Mouse (Mus musculus) intestine, embryonic 16.5 days (tissue): ENCODE data around the gene Cyp1a1. TPM values are rescaled to one million over a fixed set of nuclear protein-coding genes. Genes with fewer than 3 reads are reported as not detected.

ENCODE experiments used
- ATAC-seq: fragments of 200-750 bp; cut with Nextera tagmentation; 2 replicates; pipeline ENCODE4 v1.8.0; 2017; ENCODE audit warnings: moderate TSS enrichment, moderate library complexity
- H3K27ac ChIP-seq: fragments of 300-500 bp; sonication (generic); 2 replicates; pipeline ENCODE4 v1.5.1; 2014; ENCODE audit warnings: mild to moderate bottlenecking, low read length
- H3K27me3 ChIP-seq: fragments of 300-500 bp; sonication (generic); replicated peaks from 2 replicates; pipeline ENCODE4 v1.6.1; 2014; ENCODE audit warnings: low read length, control low read depth, mixed read lengths; ENCODE audit not compliant: control insufficient read depth, insufficient read depth
- H3K36me3 ChIP-seq: fragments of 300-500 bp; sonication (generic); 2 replicates; pipeline ENCODE4 v1.6.1; 2014; ENCODE audit warnings: low read length, control low read depth; ENCODE audit not compliant: control insufficient read depth, insufficient read depth
- H3K4me1 ChIP-seq: fragments of 300-500 bp; sonication (generic); 2 replicates; pipeline ENCODE4 v1.6.1; 2014; ENCODE audit warnings: low read length, control low read depth, mixed read lengths; ENCODE audit not compliant: control insufficient read depth, insufficient read depth
- H3K4me2 ChIP-seq: fragments of 300-500 bp; sonication (generic); 2 replicates; pipeline ENCODE4 v1.6.1; 2014; ENCODE audit warnings: low read depth, low read length, control low read depth
- H3K4me3 ChIP-seq: fragments of 300-500 bp; sonication (generic); 2 replicates; pipeline ENCODE4 v1.5.1; 2014; ENCODE audit warnings: mild to moderate bottlenecking, low read length
- H3K9ac ChIP-seq: fragments of 300-500 bp; sonication (generic); 2 replicates; pipeline ENCODE4 v1.6.1; 2014; ENCODE audit warnings: low read depth, low read length
- H3K9me3 ChIP-seq: fragments of 300-500 bp; sonication (generic); 2 replicates; pipeline ENCODE4 v1.6.1; 2016; ENCODE audit warnings: low read length, control low read depth; ENCODE audit not compliant: control insufficient read depth
- WGBS: fragments of 180-500 bp; shearing (Covaris S2); extraction: QIAGEN DNeasy Blood & Tissue Kit; methylation state at CpG from one replicate; pipeline ENCODE4 v1.1.7; 2014; 5-methylcytosine and 5-hydroxymethylcytosine counted together
- polyA plus RNA-seq: library from polyadenylated mRNA; unstranded; fragments of >200 nt; fragmentation: Nextera tagmentation; extraction: Ambion mirVana; gene quantifications from 2 replicates; pipeline ENCODE4 v1.2.1, GENCODE M21; 2015

Cyp1a1 gene
- not detected in 2 replicates for polyA plus RNA-seq

GRCm38 (mm10) chr9:57687751-57688150 is at the start of gene Cyp1a1:
Gene Cyp1a1 (plus strand): TSS chr9:57687928.
- H3K27ac ChIP-seq = no peak within 1 kb of the TSS
- 80% methylated on average over 2 of the region's 2 CpGs for WGBS
- no peak within 1 kb of the TSS for H3K4me2 ChIP-seq
- H3K36me3 ChIP-seq = no peaks in the 10 kb centered on the region
- H3K9me3 ChIP-seq = no peaks in the 10 kb centered on the region
- no peak within 1 kb of the TSS for H3K4me3 ChIP-seq
- no peaks in the 10 kb centered on the region for H3K4me1 ChIP-seq
- no peak for ATAC-seq
- H3K27me3 ChIP-seq = no peaks in the 10 kb centered on the region
- H3K9ac ChIP-seq = no peak within 1 kb of the TSS

- Histone ChIP-seq H3K4me2 (peak overlapping the region; percentile 47), H3K9me3 (no peaks in the 10 kb centered on the region), H3K36me3 (peaks cover 2% of the 10 kb centered on the region; the same call in 1 of the 2 replicates), H3K27ac (peak overlapping the region; percentile 94), H3K4me1 (peaks cover 81% of the 10 kb centered on the region), H3K27me3 (no peaks in the 10 kb centered on the region), H3K4me3 (peak overlapping the region; percentile 26), H3K9ac (peak overlapping the region; percentile 64)
- ATAC-seq = peak; percentile 82
- 28% methylated on average over 8 of the region's 8 CpGs for WGBS
Measured at GRCm38 (mm10) chr9:57638651-57639459, 48.9 kb upstream of the Cyp1a1 start.

GRCm38 (mm10) chr9:57639661-57640328 is 47.9 kb upstream of the Cyp1a1 start:
- no peaks in the 10 kb centered on the region for H3K9me3 ChIP-seq
- peak overlapping the region; percentile 64 for H3K9ac ChIP-seq
- peaks cover 2% of the 10 kb centered on the region; the same call in 1 of the 2 replicates for H3K36me3 ChIP-seq
- peak overlapping the region; percentile 94 for H3K27ac ChIP-seq
- peak overlapping the region; percentile 53 for H3K4me2 ChIP-seq
- peaks cover 79% of the 10 kb centered on the region for H3K4me1 ChIP-seq
- no peaks in the 10 kb centered on the region for H3K27me3 ChIP-seq
- no peak for ATAC-seq
- H3K4me3 ChIP-seq = peak overlapping the region; percentile 41
- 64% methylated on average over 5 of the region's 5 CpGs for WGBS

GRCm38 (mm10) chr9:57640384-57640783 is 47.3 kb upstream of the Cyp1a1 start:
- Histone ChIP-seq H3K9ac (peak overlapping the region; percentile 64), H3K4me3 (peak overlapping the region; percentile 41), H3K36me3 (peaks cover 2% of the 10 kb centered on the region; the same call in 1 of the 2 replicates), H3K27me3 (no peaks in the 10 kb centered on the region), H3K9me3 (no peaks in the 10 kb centered on the region), H3K27ac (peak overlapping the region; percentile 94), H3K4me2 (peak overlapping the region; percentile 53), H3K4me1 (peaks cover 77% of the 10 kb centered on the region)
- ATAC-seq = peak; percentile 73
- 10% methylated on average over 15 of the region's 15 CpGs for WGBS

- Histone ChIP-seq H3K27ac (peak overlapping the region; percentile 94), H3K4me3 (peak overlapping the region; percentile 41; the same call in 1 of the 2 replicates), H3K4me2 (peak overlapping the region; percentile 53), H3K27me3 (no peaks in the 10 kb centered on the region), H3K9me3 (no peaks in the 10 kb centered on the region), H3K9ac (peak overlapping the region; percentile 64; the same call in 1 of the 2 replicates), H3K4me1 (peaks cover 75% of the 10 kb centered on the region), H3K36me3 (peaks cover 2% of the 10 kb centered on the region; the same call in 1 of the 2 replicates)
- WGBS = 74% methylated on average over 1 of the region's 1 CpGs
- ATAC-seq = no peak
Measured at GRCm38 (mm10) chr9:57641022-57641421, 46.7 kb upstream of the Cyp1a1 start.

GRCm38 (mm10) chr9:57641775-57642550 is 45.8 kb upstream of the Cyp1a1 start:
- peak overlapping the region; percentile 99 for H3K9ac ChIP-seq
- WGBS = 81% methylated on average over 13 of the region's 13 CpGs
- H3K27ac ChIP-seq = peak overlapping the region; percentile 98
- ATAC-seq = no peak
- H3K9me3 ChIP-seq = no peaks in the 10 kb centered on the region
- no peaks in the 10 kb centered on the region for H3K27me3 ChIP-seq
- H3K4me1 ChIP-seq = peaks cover 76% of the 10 kb centered on the region
- H3K36me3 ChIP-seq = peaks cover 2% of the 10 kb centered on the region; the same call in 1 of the 2 replicates
- no peak overlapping the region for H3K4me3 ChIP-seq
- H3K4me2 ChIP-seq = no peak overlapping the region; the same call in 1 of the 2 replicates

- ATAC-seq = no peak
- H3K4me2 ChIP-seq = peak overlapping the region; percentile 85
- H3K27ac ChIP-seq = peak overlapping the region; percentile 98
- H3K9ac ChIP-seq = peak overlapping the region; percentile 99
- peaks cover 66% of the 10 kb centered on the region for H3K4me1 ChIP-seq
- WGBS = 58% methylated on average over 9 of the region's 9 CpGs
- peak overlapping the region; percentile 96 for H3K4me3 ChIP-seq
- peaks cover 2% of the 10 kb centered on the region; the same call in 1 of the 2 replicates for H3K36me3 ChIP-seq
- H3K27me3 ChIP-seq = no peaks in the 10 kb centered on the region
- H3K9me3 ChIP-seq = no peaks in the 10 kb centered on the region
Measured at GRCm38 (mm10) chr9:57643169-57643855, 44.4 kb upstream of the Cyp1a1 start.

GRCm38 (mm10) chr9:57643856-57644180 is 43.9 kb upstream of the Cyp1a1 start:
- H3K36me3 ChIP-seq = peaks cover 2% of the 10 kb centered on the region; the same call in 1 of the 2 replicates
- H3K27me3 ChIP-seq = no peaks in the 10 kb centered on the region
- peak overlapping the region; percentile 96 for H3K4me3 ChIP-seq
- H3K9ac ChIP-seq = peak overlapping the region; percentile 99
- H3K4me1 ChIP-seq = peaks cover 65% of the 10 kb centered on the region
- 27% methylated on average over 7 of the region's 7 CpGs for WGBS
- ATAC-seq = no peak
- H3K27ac ChIP-seq = peak overlapping the region; percentile 98
- no peaks in the 10 kb centered on the region for H3K9me3 ChIP-seq
- H3K4me2 ChIP-seq = peak overlapping the region; percentile 85
